Mouse (Mus musculus): ENCODE data around the gene Ulk4.

DNA sequence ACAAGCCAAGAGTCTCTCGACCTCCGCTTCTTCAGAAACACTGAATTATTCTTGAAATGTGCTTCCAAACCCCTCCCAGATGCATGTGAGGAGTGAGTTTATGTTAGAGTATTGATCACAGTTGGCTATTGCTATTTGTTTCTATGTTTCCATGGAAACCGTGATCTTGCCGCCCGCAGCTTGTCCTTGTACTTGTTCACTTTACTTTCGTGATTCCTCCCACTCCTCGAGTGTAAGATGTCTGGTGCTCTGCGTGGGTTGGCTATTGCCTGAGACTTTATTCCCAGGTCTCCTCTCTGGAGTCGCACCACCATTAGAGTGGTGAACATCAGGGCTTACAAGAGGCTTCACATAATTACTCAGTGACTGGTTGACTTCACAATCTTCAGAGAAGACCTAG, 80.5 kb downstream of the Ulk4 start:
- no peak for TF ChIP-seq CTCF (IDR thresholded peaks at IDR 0.05; ENCODE audit: insufficient read depth, low read length)
- TF ChIP-seq POLR2A (IDR thresholded peaks at IDR 0.05; ENCODE audit: borderline replicate concordance, extremely low read depth, low read depth, low read length), result no peak

All from lung, adult 2 months (tissue).